In the genomic region with DNA sequence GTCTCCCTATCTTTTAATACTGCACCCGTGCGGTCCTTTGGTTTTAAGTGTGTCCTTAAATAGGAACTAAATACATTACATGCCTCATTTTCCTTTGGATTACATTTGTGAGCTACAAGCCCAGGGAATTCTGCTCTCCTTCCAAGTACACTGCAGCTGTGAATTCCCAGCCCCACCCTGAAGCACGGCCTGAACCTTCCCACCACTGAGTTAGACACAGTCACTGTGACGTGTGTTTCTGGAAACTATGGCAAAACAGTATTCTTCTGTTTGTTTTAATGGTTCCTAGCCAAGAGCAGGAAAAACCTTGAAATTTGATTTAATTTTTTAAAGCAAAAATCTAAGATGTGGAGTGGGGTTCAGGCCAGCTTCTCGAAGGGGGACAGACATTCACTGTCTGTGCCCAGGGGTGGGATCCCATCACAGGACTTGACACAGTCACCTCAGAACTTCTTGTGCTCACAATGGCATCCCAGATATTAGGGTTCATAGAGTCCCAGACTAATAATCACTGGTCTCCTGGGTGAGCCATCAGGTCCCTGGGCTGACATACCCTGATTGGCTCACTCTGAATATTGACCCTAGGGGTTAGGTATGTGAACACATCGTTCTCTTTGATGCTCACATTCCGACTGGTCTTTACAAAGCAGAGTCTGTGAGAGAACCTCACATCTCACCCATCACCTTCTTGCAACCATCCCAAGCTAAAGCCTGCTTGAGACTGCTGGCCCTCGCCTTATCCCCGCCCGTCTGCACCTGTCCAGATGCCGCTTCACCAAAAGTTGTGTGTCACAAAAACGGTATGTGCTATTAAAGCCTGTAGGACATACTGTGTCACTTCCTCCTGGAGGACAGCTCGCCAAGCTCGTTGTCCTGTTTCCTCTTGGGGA, we compare ENCODE assay signal across 15 mouse cellular contexts.
DNase-seq lines count a peak whose midpoint lies in the region; ATAC-seq and TF ChIP-seq lines count a peak whose summit lies in the region.
"Had no signal": no experiment of that assay in that cellular context is flagged by ENCODE, and none has a peak within 500 bp of the region (broad histone marks: within the 10 kb centered on the region; RNA-seq: fewer than 3 reads in every experiment).

No protein-coding gene starts in this region.

- no peak overlapping the region for H3K4me2 ChIP-seq in embryonic facial prominence, embryonic 14.5 days (ENCODE audit: low read depth, low read length)
- H3K4me2 ChIP-seq in lung, embryonic 16.5 days (ENCODE audit: low read depth, low read length): no peak overlapping the region
- no peak overlapping the region for H3K4me2 ChIP-seq in heart, embryonic 13.5 days
- H3K4me2 ChIP-seq in neural tube, embryonic 15.5 days: no peak overlapping the region
- H3K4me2 ChIP-seq: embryonic facial prominence, embryonic 12.5 days; liver, embryonic 13.5 days had no signal

- no peaks in the 10 kb centered on the region for H3K27me3 ChIP-seq in embryonic facial prominence, embryonic 14.5 days (replicated peaks; ENCODE audit: control insufficient read depth, insufficient read depth, low read length)
- H3K27me3 ChIP-seq in embryonic facial prominence, embryonic 10.5 days (replicated peaks; ENCODE audit: low read depth, poor library complexity, severe bottlenecking): no peaks in the 10 kb centered on the region
- H3K27me3 ChIP-seq in lung, embryonic 16.5 days (ENCODE audit: control insufficient read depth, insufficient read depth, low read depth, low read length): no peaks in the 10 kb centered on the region
- peaks cover 4% of the 10 kb centered on the region; the same call in 1 of the 2 replicates for H3K27me3 ChIP-seq in heart, embryonic 13.5 days (replicated peaks)
- H3K27me3 ChIP-seq in neural tube, embryonic 15.5 days (replicated peaks): no peaks in the 10 kb centered on the region
- H3K27me3 ChIP-seq: embryonic facial prominence, embryonic 12.5 days; liver, embryonic 13.5 days had no signal

- H3K4me3 ChIP-seq in embryonic facial prominence, embryonic 14.5 days (ENCODE audit: low read depth, low read length): no peak overlapping the region
- no peak overlapping the region for H3K4me3 ChIP-seq in embryonic facial prominence, embryonic 10.5 days
- no peak overlapping the region for H3K4me3 ChIP-seq in lung, embryonic 16.5 days (ENCODE audit: low read length)
- H3K4me3 ChIP-seq in lung, adult 2 months (replicated peaks; ENCODE audit: extremely low read depth, low read depth, low read length): no peak overlapping the region
- no peak overlapping the region for H3K4me3 ChIP-seq in heart, embryonic 13.5 days
- H3K4me3 ChIP-seq in neural tube, embryonic 15.5 days (replicated peaks): no peak overlapping the region
- H3K4me3 ChIP-seq: embryonic facial prominence, embryonic 12.5 days; liver, embryonic 13.5 days had no signal

- TF ChIP-seq POLR2A in lung, adult 2 months (IDR thresholded peaks at IDR 0.05; ENCODE audit: borderline replicate concordance, extremely low read depth, low read depth, low read length): no peak

- peak; percentile 88 for DNase-seq in embryonic facial prominence, embryonic 14.5 days (ENCODE audit: low spot score)
- DNase-seq in embryonic facial prominence, embryonic 10.5 days (ENCODE audit: low spot score): no peak
- no peak for DNase-seq in lung, adult 2 months
- DNase-seq in lung, postnatal 36 days: peak; percentile 37
- no peak for DNase-seq in left cerebral cortex, postnatal 25 days (ENCODE audit: low spot score in 2 of 2)
- DNase-seq: adrenal gland, adult 2 months; cerebellum, postnatal 10 days; liver, embryonic 13.5 days had no signal

- H3K9ac ChIP-seq in embryonic facial prominence, embryonic 14.5 days (ENCODE audit: low read depth, low read length): no peak overlapping the region
- no peak overlapping the region for H3K9ac ChIP-seq in lung, embryonic 16.5 days (ENCODE audit: low read length)
- peak overlapping the region; percentile 5; the same call in 1 of the 2 replicates for H3K9ac ChIP-seq in heart, embryonic 13.5 days
- H3K9ac ChIP-seq in neural tube, embryonic 15.5 days (replicated peaks): no peak overlapping the region
- H3K9ac ChIP-seq: embryonic facial prominence, embryonic 12.5 days; liver, embryonic 13.5 days had no signal

- intact Hi-C loops in left cerebral cortex, postnatal 25 days (cut with DNase I): no loop called here

- TF ChIP-seq CTCF in lung, adult 2 months (IDR thresholded peaks at IDR 0.05; ENCODE audit: insufficient read depth, low read length): no peak

- H3K4me1 ChIP-seq in embryonic facial prominence, embryonic 14.5 days (ENCODE audit: control insufficient read depth, insufficient read depth, low read length): peaks cover 10% of the 10 kb centered on the region; the same call in 1 of the 2 replicates
- peaks cover 30% of the 10 kb centered on the region for H3K4me1 ChIP-seq in embryonic facial prominence, embryonic 10.5 days
- peaks cover 24% of the 10 kb centered on the region for H3K4me1 ChIP-seq in lung, embryonic 16.5 days (replicated peaks; ENCODE audit: control insufficient read depth, insufficient read depth, low read length)
- H3K4me1 ChIP-seq in lung, adult 2 months (ENCODE audit: control insufficient read depth, insufficient read depth, low read length): 0 out of 2 replicates have a peak, but pooled peaks cover 4% of the 10 kb centered on the region
- H3K4me1 ChIP-seq in heart, embryonic 13.5 days: peaks cover 22% of the 10 kb centered on the region
- no peaks in the 10 kb centered on the region for H3K4me1 ChIP-seq in neural tube, embryonic 15.5 days
- H3K4me1 ChIP-seq: liver, embryonic 13.5 days had no signal

- no peaks in the 10 kb centered on the region for H3K9me3 ChIP-seq in embryonic facial prominence, embryonic 14.5 days (ENCODE audit: control insufficient read depth, low read length)
- no peaks in the 10 kb centered on the region for H3K9me3 ChIP-seq in embryonic facial prominence, embryonic 10.5 days
- no peaks in the 10 kb centered on the region for H3K9me3 ChIP-seq in lung, embryonic 16.5 days (ENCODE audit: control insufficient read depth, low read length)
- no peaks in the 10 kb centered on the region for H3K9me3 ChIP-seq in heart, embryonic 13.5 days
- no peaks in the 10 kb centered on the region for H3K9me3 ChIP-seq in neural tube, embryonic 15.5 days (replicated peaks)
- H3K9me3 ChIP-seq: embryonic facial prominence, embryonic 12.5 days; liver, embryonic 13.5 days had no signal

- WGBS in embryonic facial prominence, embryonic 14.5 days: 61% methylated on average over 14 of the region's 14 CpGs
- 79% methylated on average over 14 of the region's 14 CpGs for WGBS in embryonic facial prominence, embryonic 10.5 days
- 53% methylated on average over 14 of the region's 14 CpGs for WGBS in lung, embryonic 16.5 days
- WGBS in lung, adult 2 months: 56% methylated on average over 14 of the region's 14 CpGs
- 68% methylated on average over 14 of the region's 14 CpGs for WGBS in heart, embryonic 13.5 days
- WGBS in neural tube, embryonic 15.5 days: 85% methylated on average over 14 of the region's 14 CpGs

- no peak overlapping the region; the same call in 1 of the 2 replicates for H3K27ac ChIP-seq in embryonic facial prominence, embryonic 14.5 days (replicated peaks; ENCODE audit: low read depth, low read length)
- H3K27ac ChIP-seq in embryonic facial prominence, embryonic 10.5 days (replicated peaks): no peak overlapping the region
- H3K27ac ChIP-seq in lung, embryonic 16.5 days (ENCODE audit: low read length): no peak overlapping the region; the same call in 1 of the 2 replicates
- H3K27ac ChIP-seq in heart, embryonic 13.5 days (replicated peaks): 0 out of 2 replicates have a peak overlapping the region, but pooled peaks have one; percentile 10
- H3K27ac ChIP-seq in neural tube, embryonic 15.5 days (replicated peaks): no peak overlapping the region
- H3K27ac ChIP-seq: embryonic facial prominence, embryonic 12.5 days; hindbrain, postnatal 0 days; kidney, postnatal 0 days; liver, embryonic 13.5 days had no signal

- no peaks in the 10 kb centered on the region for H3K36me3 ChIP-seq in embryonic facial prominence, embryonic 14.5 days (ENCODE audit: control insufficient read depth, insufficient read depth, low read length)
- H3K36me3 ChIP-seq in embryonic facial prominence, embryonic 10.5 days (replicated peaks): peaks cover 6% of the 10 kb centered on the region; the same call in 1 of the 2 replicates
- H3K36me3 ChIP-seq in lung, embryonic 16.5 days (ENCODE audit: control insufficient read depth, insufficient read depth, low read length): no peaks in the 10 kb centered on the region
- no peaks in the 10 kb centered on the region for H3K36me3 ChIP-seq in heart, embryonic 13.5 days
- no peaks in the 10 kb centered on the region for H3K36me3 ChIP-seq in neural tube, embryonic 15.5 days
- H3K36me3 ChIP-seq: embryonic facial prominence, embryonic 12.5 days; liver, embryonic 13.5 days had no signal

- peak; percentile 87 for ATAC-seq in embryonic facial prominence, embryonic 14.5 days (ENCODE audit: low read depth)
- ATAC-seq in lung, embryonic 16.5 days (ENCODE audit: low read depth): peak; percentile 41; the same call in 1 of the 2 replicates
- ATAC-seq in heart, embryonic 13.5 days (ENCODE audit: extremely low read depth, insufficient number of reproducible peaks, low FRiP score, low TSS enrichment): no peak
- ATAC-seq in neural tube, embryonic 15.5 days (ENCODE audit: low FRiP score): no peak
- ATAC-seq: forebrain, embryonic 14.5 days; hindbrain, postnatal 0 days had no signal

Comparison
In these comparisons a context has a peak if more than half of its experiments do, and no peak if none do; other contexts are left out.
1. DNase-seq: peak in embryonic facial prominence, embryonic 14.5 days (single experiment) and lung, postnatal 36 days (single experiment); none in embryonic facial prominence, embryonic 10.5 days (single experiment), lung, adult 2 months (single experiment) and left cerebral cortex, postnatal 25 days (0 of 2).
2. ATAC-seq: peak in embryonic facial prominence, embryonic 14.5 days (single experiment) and lung, embryonic 16.5 days (single experiment); none in heart, embryonic 13.5 days (single experiment) and neural tube, embryonic 15.5 days (single experiment).